Mouse (Mus musculus) kidney, embryonic 14.5 days (tissue): ENCODE results near the gene Ostc. TPM values are rescaled to one million over a fixed set of nuclear protein-coding genes. Genes with fewer than 3 reads are reported as not detected.
A peak's percentile ranks its signal among the peaks of the same experiment; 100 is the strongest.

Experiments used
- ATAC-seq: fragments of 200-750 bp; cut with Nextera tagmentation; 2 replicates; pipeline ENCODE4 v1.8.0; 2017; ENCODE audit warnings: moderate number of reproducible peaks, mild to moderate bottlenecking, moderate TSS enrichment, moderate library complexity; ENCODE audit not compliant: low FRiP score, low TSS enrichment
- H3K27ac ChIP-seq: fragments of 300-500 bp; sonication (generic); 2 replicates; pipeline ENCODE4 v1.5.1; 2014; ENCODE audit warnings: low read depth, mild to moderate bottlenecking, low read length, moderate library complexity, mixed read lengths
- H3K27me3 ChIP-seq: fragments of 300-500 bp; sonication (generic); 2 replicates; pipeline ENCODE4 v1.6.1; 2014; ENCODE audit warnings: mild to moderate bottlenecking, low read length; ENCODE audit not compliant: control insufficient read depth, insufficient read depth
- H3K36me3 ChIP-seq: fragments of 300-500 bp; sonication (generic); 2 replicates; pipeline ENCODE4 v1.6.1; 2014; ENCODE audit warnings: low read length, mixed read lengths; ENCODE audit not compliant: control insufficient read depth, insufficient read depth
- H3K4me1 ChIP-seq: fragments of 300-500 bp; sonication (generic); 2 replicates; pipeline ENCODE4 v1.6.1; 2014; ENCODE audit warnings: low read length, mixed read lengths; ENCODE audit not compliant: control insufficient read depth, insufficient read depth
- H3K4me2 ChIP-seq: fragments of 300-500 bp; sonication (generic); replicated peaks from 2 replicates; pipeline ENCODE4 v1.6.1; 2014; ENCODE audit warnings: low read depth, mild to moderate bottlenecking, low read length
- H3K4me3 ChIP-seq: fragments of 300-500 bp; sonication (generic); 2 replicates; pipeline ENCODE4 v1.5.1; 2014; ENCODE audit warnings: mild to moderate bottlenecking, low read length
- H3K9ac ChIP-seq: fragments of 300-500 bp; sonication (generic); 2 replicates; pipeline ENCODE4 v1.6.1; 2014; ENCODE audit warnings: low read depth, mild to moderate bottlenecking, low read length, moderate library complexity
- H3K9me3 ChIP-seq: fragments of 300-500 bp; sonication (generic); 2 replicates; pipeline ENCODE4 v1.6.1; 2016; ENCODE audit warnings: low read length; ENCODE audit not compliant: control insufficient read depth
- WGBS: fragments of 180-500 bp; shearing (Covaris S2); extraction: QIAGEN DNeasy Blood & Tissue Kit; methylation state at CpG from one replicate; pipeline ENCODE4 v1.1.7; 2014; 5-methylcytosine and 5-hydroxymethylcytosine counted together
- polyA plus RNA-seq: library from polyadenylated mRNA; unstranded; fragments of >200 nt; fragmentation: Nextera tagmentation; extraction: Ambion mirVana; gene quantifications from 2 replicates; pipeline ENCODE4 v1.2.1, GENCODE M21; 2014

Ostc gene
- polyA plus RNA-seq, 1 experiment from 2014 or later = 386 TPM

DNA sequence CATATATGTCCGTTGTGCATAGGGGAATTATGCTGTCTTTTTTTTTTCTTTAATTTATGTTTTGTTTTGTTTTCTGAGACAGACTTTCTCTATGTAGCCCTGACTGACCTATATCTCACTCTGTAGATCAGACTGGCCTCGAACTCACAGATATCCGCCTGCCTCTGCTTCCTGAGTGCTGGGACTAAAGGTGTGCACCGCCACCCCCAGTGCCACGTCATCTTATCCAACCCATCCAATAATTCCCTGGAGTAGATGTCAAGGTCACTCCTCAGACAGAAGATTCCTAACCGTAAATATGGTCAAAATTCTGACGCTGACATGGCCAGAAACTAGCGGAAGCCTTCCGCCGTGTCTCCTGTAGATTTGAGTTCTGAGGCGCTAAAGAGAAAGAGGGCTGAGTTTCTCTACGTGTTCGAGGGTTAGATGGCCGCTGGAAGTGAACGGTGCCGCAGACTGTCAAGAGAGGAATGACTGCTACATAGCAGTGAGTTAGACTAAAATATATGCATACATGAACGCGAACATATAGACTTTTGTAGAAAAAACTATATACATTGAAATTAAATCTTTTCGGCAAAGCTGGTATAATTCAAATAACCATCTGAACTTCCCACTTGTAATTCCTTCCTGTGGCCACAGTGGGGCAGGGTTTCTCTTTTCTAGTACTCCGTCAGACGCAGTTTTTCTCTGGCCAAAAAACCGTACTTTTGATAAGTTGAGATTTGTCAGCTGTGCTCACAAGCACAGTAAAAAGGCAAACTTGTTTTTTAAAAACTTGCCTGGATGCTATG, 5.7 kb upstream of the Ostc start:
- WGBS = 15% methylated on average over 22 of the region's 22 CpGs
- Histone ChIP-seq H3K9ac (peak overlapping the region; percentile 34; the same call in 1 of the 2 replicates), H3K4me3 (peak overlapping the region; percentile 35), H3K27me3 (no peaks in the 10 kb centered on the region), H3K4me2 (peak overlapping the region; percentile 51), H3K36me3 (no peaks in the 10 kb centered on the region), H3K27ac (no peak overlapping the region), H3K9me3 (no peaks in the 10 kb centered on the region), H3K4me1 (0 out of 2 replicates have a peak, but pooled peaks cover 6% of the 10 kb centered on the region)
- no peak; the same call in 1 of the 2 replicates for ATAC-seq

- H3K9me3 ChIP-seq = no peaks in the 10 kb centered on the region
- ATAC-seq = no peak
- 34% methylated on average over 6 of the region's 6 CpGs for WGBS
Observed at GRCm38 (mm10) chr3:130712891-130713290, 3.6 kb upstream of the Ostc start.

DNA sequence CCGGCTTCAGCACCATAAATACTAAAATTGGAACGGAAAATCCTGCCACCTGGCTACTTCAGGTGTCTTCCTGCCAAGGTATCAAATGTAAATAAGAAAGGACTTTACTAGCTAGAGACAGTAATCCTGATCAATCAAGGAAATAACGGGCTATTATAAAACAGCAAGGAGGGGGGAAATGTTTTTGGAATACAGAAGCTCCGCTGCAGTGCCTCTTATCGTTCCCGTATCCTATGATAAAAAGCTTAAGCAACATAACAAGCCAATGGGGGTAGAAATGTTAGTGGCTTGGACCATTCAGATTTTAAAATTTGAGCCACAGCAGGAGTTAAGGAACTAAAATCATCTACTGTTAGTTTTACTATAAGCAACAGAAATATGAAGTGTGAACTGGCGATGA, 859 bp upstream of the Ostc start:
- no peak overlapping the region for H3K27ac ChIP-seq
- peak overlapping the region; percentile 13; the same call in 1 of the 2 replicates for H3K9ac ChIP-seq
- peak overlapping the region; percentile 56 for H3K4me2 ChIP-seq
- H3K4me3 ChIP-seq = peak overlapping the region; percentile 97
- WGBS = 56% methylated on average over 7 of the region's 7 CpGs
- ATAC-seq = no peak
- peaks cover 15% of the 10 kb centered on the region; the same call in 1 of the 2 replicates for H3K4me1 ChIP-seq
- H3K36me3 ChIP-seq = peaks cover 2% of the 10 kb centered on the region
- no peaks in the 10 kb centered on the region for H3K27me3 ChIP-seq
- H3K9me3 ChIP-seq = no peaks in the 10 kb centered on the region

More at GRCm38 (mm10) chr3:130712891-130713290, 3.6 kb upstream of the Ostc start:
- Histone ChIP-seq H3K27ac (no peak overlapping the region), H3K27me3 (no peaks in the 10 kb centered on the region), H3K4me2 (no peak overlapping the region), H3K4me3 (no peak overlapping the region), H3K4me1 (peaks cover 10% of the 10 kb centered on the region; the same call in 1 of the 2 replicates), H3K36me3 (no peaks in the 10 kb centered on the region), H3K9ac (no peak overlapping the region)

DNA sequence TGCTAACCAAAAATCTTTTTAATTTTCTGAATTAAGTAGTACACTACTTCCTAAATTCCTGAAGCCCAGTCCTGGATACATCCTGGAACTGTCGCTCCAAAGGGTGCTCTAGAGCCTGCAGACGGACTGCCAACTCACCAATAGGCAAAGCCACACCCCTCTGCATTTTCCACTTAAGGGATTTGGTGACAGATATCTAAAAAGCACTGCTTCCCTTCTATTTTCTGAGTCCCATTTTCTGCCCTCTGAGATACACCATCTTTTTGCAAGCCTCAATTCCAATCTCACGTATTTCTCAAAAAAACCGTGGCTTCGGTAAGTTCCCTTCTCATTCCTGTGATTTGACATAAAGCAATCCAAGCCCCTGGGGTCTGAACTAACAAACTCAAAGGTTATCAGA, 715 bp downstream of the Ostc start:
- H3K9me3 ChIP-seq = no peaks in the 10 kb centered on the region
- peaks cover 15% of the 10 kb centered on the region for H3K36me3 ChIP-seq
- peak overlapping the region; percentile 97 for H3K4me3 ChIP-seq
- under 1% methylated on average over 5 of the region's 5 CpGs for WGBS
- peak overlapping the region; percentile 63 for H3K4me2 ChIP-seq
- peaks cover 12% of the 10 kb centered on the region; the same call in 1 of the 2 replicates for H3K4me1 ChIP-seq
- no peaks in the 10 kb centered on the region for H3K27me3 ChIP-seq
- H3K9ac ChIP-seq = peak overlapping the region; percentile 90
- ATAC-seq = no peak
- peak overlapping the region; percentile 85 for H3K27ac ChIP-seq

- Histone ChIP-seq H3K4me3 (no peak overlapping the region), H3K27me3 (no peaks in the 10 kb centered on the region), H3K4me1 (no peaks in the 10 kb centered on the region), H3K36me3 (peaks cover 70% of the 10 kb centered on the region), H3K27ac (no peak overlapping the region), H3K4me2 (no peak overlapping the region), H3K9me3 (no peaks in the 10 kb centered on the region), H3K9ac (no peak overlapping the region)
- 85% methylated on average over 6 of the region's 6 CpGs for WGBS
- no peak for ATAC-seq
Observed at GRCm38 (mm10) chr3:130702289-130702688, 7.0 kb downstream of the Ostc start.

DNA sequence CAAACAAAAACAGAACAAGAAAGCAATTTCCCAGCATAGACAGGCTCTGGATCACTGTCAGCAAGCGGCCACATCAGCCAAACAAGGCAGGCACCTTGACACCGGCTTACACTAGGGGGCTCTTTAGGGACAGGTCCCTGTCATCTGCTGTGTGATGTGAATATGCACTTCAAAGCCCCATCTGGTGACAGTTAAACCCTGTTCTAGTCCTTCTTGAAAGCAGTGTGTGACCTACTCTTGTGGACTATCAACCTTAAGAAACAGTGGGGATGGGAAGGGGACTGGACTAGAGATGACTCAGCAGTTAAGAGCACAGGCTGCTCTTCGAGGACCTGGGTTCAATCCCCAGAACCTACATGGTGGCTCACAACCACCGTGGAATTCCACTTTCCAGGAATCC, 11.6 kb downstream of the Ostc start:
- H3K36me3 ChIP-seq = peaks cover 65% of the 10 kb centered on the region
- WGBS = 88% methylated on average over 4 of the region's 4 CpGs
- ATAC-seq = no peak

DNA sequence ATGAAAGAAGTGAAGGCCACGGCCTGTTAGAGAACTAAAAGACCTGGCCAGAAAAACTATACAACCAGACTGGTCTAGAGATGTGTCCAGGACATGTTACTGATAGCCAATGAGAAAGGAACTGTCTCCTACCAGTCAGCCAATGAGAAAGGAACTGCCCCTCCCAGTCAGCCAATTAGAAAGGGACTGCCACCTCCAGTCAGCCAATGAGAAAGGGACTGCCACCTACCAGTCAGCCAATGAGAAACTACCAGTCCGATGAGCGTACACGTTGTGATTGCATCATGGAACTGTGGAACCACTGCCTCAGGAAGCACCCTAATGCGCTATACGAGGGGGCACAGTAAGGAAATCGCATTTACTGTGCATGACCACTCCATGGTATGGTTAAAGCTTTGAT, 14.5 kb downstream of the Ostc start:
- no peak for ATAC-seq
- peaks cover 8% of the 10 kb centered on the region; the same call in 1 of the 2 replicates for H3K4me1 ChIP-seq
- H3K4me2 ChIP-seq = no peak overlapping the region
- H3K27ac ChIP-seq = no peak overlapping the region
- no peaks in the 10 kb centered on the region for H3K9me3 ChIP-seq
- no peak overlapping the region for H3K4me3 ChIP-seq
- no peak overlapping the region for H3K9ac ChIP-seq
- 94% methylated on average over 7 of the region's 7 CpGs for WGBS
- H3K27me3 ChIP-seq = no peaks in the 10 kb centered on the region
- peaks cover 39% of the 10 kb centered on the region; the same call in 1 of the 2 replicates for H3K36me3 ChIP-seq

More for the DNA sequence above, 11.6 kb downstream of the Ostc start:
- no peaks in the 10 kb centered on the region for H3K4me1 ChIP-seq
- H3K9ac ChIP-seq = no peak overlapping the region
- no peaks in the 10 kb centered on the region for H3K9me3 ChIP-seq
- no peak overlapping the region for H3K4me3 ChIP-seq
- H3K27ac ChIP-seq = no peak overlapping the region
- H3K4me2 ChIP-seq = no peak overlapping the region
- H3K27me3 ChIP-seq = no peaks in the 10 kb centered on the region

GRCm38 (mm10) chr3:130694041-130694593, 15.1 kb downstream of the Ostc start:
- WGBS = 71% methylated on average over 9 of the region's 9 CpGs
- no peaks in the 10 kb centered on the region for H3K9me3 ChIP-seq
- H3K9ac ChIP-seq = no peak overlapping the region
- H3K27me3 ChIP-seq = no peaks in the 10 kb centered on the region
- no peak overlapping the region for H3K4me2 ChIP-seq
- peaks cover 11% of the 10 kb centered on the region; the same call in 1 of the 2 replicates for H3K4me1 ChIP-seq
- ATAC-seq = no peak
- H3K4me3 ChIP-seq = no peak overlapping the region
- H3K36me3 ChIP-seq = peaks cover 34% of the 10 kb centered on the region; the same call in 1 of the 2 replicates
- no peak overlapping the region for H3K27ac ChIP-seq
